Mouse (Mus musculus) embryo, embryonic 11.5 days (tissue): Measurements from ENCODE around the gene Xrcc5.

Source experiments
- DNase-seq: peaks from one replicate; pipeline ENCODE4 v3.0.0-alpha.2; 2012; ENCODE audit warnings: low read depth, low spot score

Xrcc5 gene

GRCm38 (mm10) chr1:72307317-72307798 lies at the start of gene Xrcc5:
Gene Xrcc5 (plus strand): TSS chr1:72307421.
- peak; percentile 95 for DNase-seq

DNA sequence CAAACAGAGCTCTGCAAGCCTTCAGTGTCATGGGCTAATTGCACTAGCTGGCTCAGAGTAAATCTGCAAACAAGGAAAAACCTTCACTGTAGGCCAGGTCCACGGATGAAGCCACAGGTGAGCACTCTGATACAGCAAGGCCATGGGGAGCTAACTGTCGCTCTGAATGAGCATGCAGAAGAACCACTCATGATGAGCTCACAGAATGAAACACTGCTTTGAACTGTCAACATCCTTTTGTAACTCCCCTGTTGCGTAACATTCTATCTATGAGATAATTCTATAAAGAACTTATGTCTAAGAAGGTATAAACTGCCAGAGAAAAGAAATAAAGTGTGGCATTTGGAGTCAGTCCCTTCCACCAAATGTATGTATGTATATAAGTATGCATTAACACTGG lies 44.1 kb upstream of the Xrcc5 start:
- no peak for DNase-seq

- DNase-seq, result no peak
Observed at GRCm38 (mm10) chr1:72278085-72278484, 29.1 kb upstream of the Xrcc5 start.

DNA sequence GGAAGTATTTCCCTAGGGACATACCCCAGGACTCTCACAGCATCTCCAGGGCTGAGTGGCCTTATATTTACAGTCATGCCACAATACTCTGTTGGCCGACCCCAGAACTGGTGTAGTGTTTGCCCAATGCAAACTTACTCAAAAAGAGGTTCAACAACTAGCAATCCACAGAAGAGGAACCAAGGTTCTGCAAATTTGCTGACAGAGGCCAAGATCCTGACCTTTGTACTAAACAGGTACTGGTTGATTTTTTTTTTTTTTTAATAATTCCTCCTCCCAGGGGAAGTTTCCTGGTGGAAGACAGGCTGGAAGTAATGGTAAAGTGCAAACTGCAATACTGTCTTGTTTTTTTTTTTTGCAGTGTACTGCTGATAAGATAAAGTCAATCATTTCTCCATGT lies 24.6 kb upstream of the Xrcc5 start:
- DNase-seq, result no peak

GRCm38 (mm10) chr1:72283992-72284485 lies 23.2 kb upstream of the Xrcc5 start, which contains the start of the genes Pecr and Tmem169:
Gene Pecr (minus strand): TSS chr1:72284314.
Gene Tmem169 (plus strand): TSS chr1:72284369.
- DNase-seq, result peak; percentile 90

DNA sequence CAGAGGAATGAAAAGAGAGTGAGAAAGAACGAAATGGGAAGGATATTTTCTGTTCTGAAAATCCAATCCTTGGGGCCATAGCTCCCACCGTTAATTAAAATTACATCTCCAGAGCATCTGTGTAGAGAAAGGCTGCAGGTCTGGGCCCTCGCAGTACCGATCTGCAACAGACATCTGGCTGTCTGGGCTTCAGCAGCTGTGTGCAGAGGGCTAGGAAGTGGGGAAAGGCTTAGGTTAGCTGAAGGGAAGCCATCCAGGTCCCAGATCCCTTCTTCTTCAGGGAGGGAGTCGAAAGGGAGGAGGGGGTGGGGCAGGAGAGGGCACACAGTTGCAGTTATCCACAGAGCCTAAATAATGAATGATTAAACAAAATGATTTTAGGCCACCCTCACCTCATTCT lies 22.7 kb upstream of the Xrcc5 start:
- no peak for DNase-seq

- DNase-seq, result no peak
Observed at GRCm38 (mm10) chr1:72286904-72287303, 20.3 kb upstream of the Xrcc5 start.

DNA sequence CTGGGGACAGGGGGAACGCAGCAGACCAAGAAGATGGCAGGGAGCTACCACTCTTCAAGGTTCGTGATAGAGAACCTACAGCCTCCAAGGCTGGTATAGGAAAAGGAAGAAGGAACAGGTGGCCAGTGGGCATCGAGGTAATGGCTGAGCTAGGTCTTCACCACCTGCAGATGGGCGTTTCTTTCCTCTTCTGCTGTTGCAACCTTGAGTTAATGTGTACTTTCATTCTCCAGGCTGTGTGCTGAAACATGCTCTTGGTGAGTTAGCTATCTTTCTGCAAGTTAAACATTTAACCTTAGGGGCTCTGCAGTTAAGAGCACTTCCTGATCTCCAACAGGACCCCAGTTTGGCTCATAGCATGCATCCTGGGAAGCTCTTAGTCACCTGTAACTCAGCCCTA lies 19.3 kb upstream of the Xrcc5 start:
- DNase-seq, result no peak

DNA sequence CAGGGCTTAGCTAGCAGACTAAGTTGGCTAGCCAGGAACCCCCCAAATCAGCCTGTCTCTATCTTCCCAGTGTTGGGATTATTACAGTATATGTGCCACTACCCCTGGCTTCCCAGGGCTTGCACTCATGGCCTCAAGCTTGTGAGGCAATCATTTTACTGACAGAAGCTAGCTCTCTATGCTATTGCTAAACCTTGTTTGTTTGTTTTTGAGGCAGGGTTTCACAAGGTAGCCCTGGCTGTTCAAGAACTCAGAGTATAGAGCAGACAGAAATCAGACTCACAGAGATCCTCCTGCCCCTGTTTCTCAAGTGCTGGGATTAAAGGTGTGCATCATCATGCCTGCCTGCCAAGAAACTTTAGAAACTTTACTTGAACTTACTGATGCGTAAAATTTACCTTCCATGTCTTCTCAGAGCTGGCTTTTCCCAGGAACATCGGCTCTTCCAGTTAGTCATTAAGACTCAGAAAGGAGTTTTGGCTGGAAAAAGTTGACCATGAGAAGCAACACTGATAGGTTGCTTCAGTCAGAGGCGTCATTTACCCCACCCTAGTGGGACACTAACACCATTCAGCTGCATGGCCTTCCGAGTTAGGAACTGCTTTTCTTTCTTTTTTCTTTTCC lies 18.6 kb upstream of the Xrcc5 start:
- no peak for DNase-seq

- no peak for DNase-seq
Observed at GRCm38 (mm10) chr1:72290896-72291295, 16.3 kb upstream of the Xrcc5 start.

GRCm38 (mm10) chr1:72291421-72291820 lies 15.8 kb upstream of the Xrcc5 start:
- DNase-seq, result no peak

DNA sequence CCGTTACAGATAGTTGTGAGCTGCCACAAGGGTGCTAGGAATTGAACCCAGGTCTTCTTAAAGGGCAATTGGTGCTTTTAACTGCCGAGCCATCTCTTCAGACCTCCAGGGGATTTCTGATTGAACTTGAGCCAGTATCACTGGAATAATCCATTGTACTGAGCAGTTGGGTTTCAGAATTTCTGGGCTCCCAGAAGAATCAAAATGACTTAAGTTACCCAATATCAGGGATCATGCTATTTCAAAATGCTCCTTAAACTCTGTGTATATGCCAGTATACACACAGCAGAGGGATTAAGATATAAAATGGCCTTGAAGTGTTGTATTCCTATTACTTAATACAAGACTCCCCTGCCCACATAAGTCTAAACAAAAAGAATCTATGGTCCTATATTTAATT lies 15.3 kb upstream of the Xrcc5 start:
- DNase-seq, result no peak

DNA sequence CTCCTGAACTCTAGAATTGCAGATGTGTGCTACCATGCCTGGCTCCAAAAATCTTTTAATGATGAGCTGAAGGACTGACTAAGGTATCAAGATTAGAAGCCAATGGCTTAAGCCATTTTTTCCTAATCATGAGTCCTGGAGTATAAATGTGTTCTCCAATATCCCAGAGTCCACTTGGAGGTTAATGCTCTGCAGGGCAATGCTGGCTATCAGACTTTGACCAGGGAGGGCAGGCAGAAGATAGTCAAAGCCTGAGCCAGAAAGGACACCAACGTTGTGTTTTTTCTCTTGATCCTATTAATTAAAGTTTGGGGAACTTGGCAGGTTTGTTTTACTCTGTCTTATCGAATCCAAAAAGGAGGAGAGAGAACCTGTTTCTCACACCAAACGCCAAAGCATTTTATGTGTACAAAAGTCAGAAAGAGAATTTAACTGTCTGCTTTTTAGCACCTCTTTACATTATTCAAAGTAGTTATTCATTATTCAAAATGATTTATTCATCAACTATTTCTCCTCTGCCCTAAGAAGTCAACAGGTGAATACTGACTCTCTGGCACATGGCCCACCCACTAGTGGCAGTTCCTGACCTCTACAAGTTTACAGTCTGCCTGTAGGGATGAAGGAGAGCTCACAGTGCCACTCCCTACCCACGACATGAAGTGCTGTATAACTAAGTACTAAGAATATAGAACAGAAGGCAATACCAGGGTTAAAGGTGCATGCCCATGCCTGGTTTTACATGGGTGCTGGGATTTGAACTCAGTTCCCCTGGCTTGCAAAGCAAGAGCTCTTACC lies 13.2 kb upstream of the Xrcc5 start:
- DNase-seq, result no peak

DNA sequence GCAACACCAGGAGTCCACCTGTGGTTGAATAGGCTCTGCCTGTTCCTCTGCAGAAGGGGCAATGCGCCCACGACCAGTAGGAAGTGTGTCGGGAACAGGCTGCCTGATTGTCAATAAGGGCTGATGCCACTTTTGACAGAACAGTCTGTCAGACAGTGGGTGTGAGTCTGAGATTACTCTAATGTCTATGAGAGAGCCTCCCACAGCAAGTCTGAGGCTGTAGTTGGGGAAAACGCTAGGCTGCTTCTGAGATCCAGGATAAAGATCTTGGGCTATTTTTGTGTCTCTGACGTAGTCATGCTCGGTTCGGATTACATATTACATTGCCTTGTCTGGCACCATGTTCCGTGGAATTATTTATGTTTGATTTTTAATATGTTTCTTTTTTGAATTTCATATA lies 11.5 kb upstream of the Xrcc5 start:
- no peak for DNase-seq

DNA sequence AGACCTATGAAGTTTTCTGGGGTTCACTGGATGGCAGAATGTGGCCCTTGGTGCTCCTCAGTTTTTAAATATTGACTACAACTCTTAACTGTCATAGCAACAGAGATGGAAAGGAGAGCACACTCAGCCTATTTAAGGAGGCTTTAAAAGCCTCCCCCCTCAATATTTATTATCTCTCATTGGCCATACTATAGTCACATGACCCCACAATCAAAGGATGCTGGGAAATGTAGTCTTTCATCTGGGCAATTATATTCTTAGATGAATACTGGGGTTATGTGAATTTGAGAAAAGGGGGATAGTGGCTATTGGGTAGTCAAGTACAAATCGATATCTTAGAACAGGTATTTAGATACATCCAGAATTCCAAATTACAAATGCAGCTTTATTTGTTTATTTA lies 5.4 kb upstream of the Xrcc5 start:
- no peak for DNase-seq

GRCm38 (mm10) chr1:72306241-72306640 lies 980 bp upstream of the Xrcc5 start:
- DNase-seq, result no peak

DNA sequence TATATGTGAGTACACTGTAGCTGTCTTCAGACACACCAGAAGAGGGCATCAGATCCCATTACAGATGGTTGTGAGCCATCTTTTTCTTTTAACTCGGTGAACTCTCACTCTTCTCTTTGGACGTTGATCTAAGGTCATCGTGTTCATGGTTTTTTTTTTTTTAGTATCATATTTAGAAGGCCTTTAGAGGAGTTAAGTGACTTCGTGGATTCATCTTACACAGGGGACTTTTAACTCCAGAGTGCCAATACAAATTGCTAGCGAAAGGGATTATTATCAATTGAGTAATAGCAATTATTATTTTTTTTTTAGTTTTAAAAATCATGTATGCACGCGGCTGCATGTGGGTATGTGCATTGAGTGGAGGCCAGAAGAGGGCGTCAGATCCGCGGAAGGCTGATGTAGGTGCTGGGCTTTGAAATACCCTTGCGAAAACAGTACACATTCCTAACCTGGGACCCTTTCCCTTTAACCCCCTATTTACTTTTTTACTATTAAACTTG lies 491 bp upstream of the Xrcc5 start:
- no peak for DNase-seq

DNA sequence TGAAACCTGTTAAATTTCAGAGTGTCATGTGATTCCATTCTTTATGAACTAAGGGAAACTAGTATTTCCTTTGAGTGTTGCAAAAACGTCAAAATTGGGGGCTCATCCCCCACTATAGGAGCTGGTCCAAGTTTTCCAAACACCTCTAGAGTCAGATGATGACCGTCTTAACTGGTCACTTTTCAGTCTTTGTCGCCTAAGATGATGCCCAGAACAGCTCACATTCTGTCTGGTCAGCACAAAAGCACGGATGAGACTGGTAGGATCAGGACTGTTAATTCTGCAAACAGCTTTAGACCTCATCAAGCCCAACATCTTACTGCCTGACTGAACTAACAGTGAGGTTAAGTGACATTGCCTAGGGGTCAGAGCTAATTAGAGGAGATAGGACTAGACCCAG lies 1.7 kb downstream of the Xrcc5 start:
- DNase-seq, result no peak

DNA sequence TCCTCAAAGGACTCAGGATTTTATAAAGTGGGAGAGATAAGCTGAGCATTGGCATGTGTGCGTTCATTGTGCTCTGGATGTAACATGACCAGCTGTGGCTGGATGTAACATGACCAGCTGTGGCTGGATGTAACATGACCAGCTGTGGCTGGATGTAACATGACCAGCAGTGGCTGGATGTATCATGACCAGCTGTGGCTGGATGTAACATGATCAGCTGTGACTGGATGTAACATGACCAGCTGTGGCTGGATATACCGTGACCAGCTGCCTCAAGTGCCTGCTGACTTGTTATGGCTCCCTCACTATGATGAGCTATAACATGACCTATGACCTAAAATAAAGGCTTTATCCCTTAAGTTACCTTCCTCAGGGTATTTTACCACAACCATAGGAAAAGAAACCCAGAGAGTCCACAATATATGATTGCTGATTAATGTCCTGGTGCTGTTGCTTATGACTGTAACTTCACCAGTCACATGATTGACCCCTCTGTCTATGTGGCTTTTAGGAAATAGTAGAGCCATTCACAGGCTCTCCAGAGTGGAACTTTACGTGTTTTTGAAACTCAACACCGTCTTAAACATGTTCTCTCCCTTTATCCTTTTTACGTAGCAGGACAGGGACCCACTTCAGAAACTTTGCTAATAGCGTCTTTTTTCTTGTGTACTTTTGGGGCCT lies 2.7 kb downstream of the Xrcc5 start:
- peak; percentile 43 for DNase-seq

DNA sequence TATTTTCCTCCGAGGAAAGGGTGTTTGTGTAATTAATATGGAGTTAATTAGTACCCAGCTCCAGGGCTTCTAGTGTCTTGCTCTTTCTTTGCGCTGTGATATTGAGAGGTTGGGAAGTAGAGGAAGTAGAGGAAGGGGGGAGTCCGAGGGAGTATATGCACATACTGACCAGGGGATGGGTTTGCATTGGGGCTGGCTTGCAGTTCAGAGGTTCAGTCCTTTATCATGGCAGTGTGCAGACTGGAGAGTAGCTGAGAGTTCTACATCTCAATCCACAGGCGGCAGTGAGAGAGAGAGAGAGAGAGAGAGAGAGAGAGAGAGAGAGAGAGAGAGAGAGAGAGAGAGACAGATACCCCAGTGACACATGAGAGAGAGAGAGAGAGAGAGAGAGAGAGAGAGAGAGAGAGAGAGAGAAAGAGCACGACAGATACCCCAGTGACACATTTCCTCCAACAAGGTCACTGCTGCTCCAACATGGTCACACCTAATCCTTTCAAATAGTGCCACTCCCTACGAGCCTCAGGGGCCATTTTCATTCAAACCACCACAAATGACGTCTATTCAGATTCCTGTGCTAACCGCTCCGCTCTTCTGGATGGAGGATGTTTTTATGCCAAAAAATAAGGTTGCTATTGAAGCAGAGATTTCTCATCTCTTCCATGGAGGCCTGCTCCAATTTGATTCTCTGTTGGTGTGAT lies 5.6 kb downstream of the Xrcc5 start:
- no peak for DNase-seq

GRCm38 (mm10) chr1:72313399-72314039 lies 6.3 kb downstream of the Xrcc5 start:
- DNase-seq, result no peak
